Mouse (Mus musculus): ENCODE measurements at regions not wholly inside any gene's neighbourhood (a gene's known extent, or its start where the extent isn't known, plus 50 kb on each side); places are given as distances from the start of the nearest gene placed in this dataset.

- TF ChIP-seq CTCF (IDR thresholded peaks at IDR 0.05; ENCODE audit: extremely low read depth, insufficient read length, insufficient replicate concordance, low read depth, low read length) (no peak), POLR2A (IDR thresholded peaks at IDR 0.05; ENCODE audit: low read depth, low read length) (no peak)
Observed at GRCm38 (mm10) chr8:35143684-35144083, 621.9 kb upstream of the Gm19410 start.
